Mouse (Mus musculus): Measurements from ENCODE around the gene Gm14295.
"Not testable (repeated sequence)": the region's sequence is repeated elsewhere in the genome, so short reads cannot be mapped to it uniquely, and the experiment has no call there.

The Gm14295 gene

DNA sequence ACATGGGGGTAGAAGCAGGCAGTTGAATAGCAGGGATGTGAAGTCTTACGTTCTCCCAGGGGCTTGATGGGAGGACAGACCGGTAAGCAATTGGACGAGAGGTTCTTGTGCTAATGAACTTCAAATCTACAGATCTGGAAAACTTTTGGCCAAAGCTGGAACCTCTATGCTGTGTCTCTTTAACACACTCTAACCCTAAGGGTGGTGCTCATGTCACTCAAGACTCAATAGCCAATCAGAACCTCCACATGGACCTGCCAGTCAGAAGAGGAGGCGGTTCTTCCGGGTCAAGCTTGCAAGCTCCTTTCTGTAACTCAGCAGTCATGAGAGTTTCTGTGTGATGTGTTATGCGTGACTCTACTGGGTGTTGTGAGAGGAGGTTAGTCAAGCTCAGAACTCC is at the start of gene Gm14295:
Gene Gm14295, plus strand, starts transcription at position 301 of the 400 bp plus-strand sequence.
- in situ Hi-C loops (cut with MboI; ENCODE audit: low pct_unique_long_range_greater_than_20kb in 1 of 2, low sequenced_read_pairs in 2 of 2, unreplicated experiment in 1 of 2) = not testable (repeated sequence)

- in situ Hi-C loops (cut with MboI; ENCODE audit: low pct_unique_long_range_greater_than_20kb in 1 of 2, low sequenced_read_pairs in 2 of 2, unreplicated experiment in 1 of 2) = not testable (repeated sequence)
Measured at GRCm38 (mm10) chr2:176798785-176799184, 373 bp downstream of the Gm14295 start.

DNA sequence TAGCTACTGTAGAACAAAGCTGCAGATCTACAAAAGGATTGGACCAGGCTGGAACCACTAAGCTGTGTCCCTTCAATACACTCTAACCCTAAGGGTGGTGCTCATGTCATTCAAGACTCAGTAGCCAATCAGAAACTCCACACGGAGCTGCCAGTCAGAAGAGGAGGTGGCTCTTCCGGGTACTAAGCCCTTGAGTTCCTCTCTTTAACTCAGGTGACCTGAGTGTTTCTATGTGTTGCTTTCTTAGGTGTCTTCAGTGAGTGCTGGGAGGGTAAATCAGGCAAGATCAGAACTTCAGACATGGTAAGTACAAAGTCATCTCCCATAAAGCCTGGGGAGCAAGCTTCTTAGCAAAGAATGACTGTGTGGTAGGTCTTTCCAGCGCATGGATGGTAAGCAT is 32.4 kb downstream of the Gm14295 start, which contains the start of gene Gm14408:
Gene Gm14408, plus strand, starts transcription at position 301 of the 400 bp plus-strand sequence.
- in situ Hi-C loops (cut with MboI; ENCODE audit: low pct_unique_long_range_greater_than_20kb in 1 of 2, low sequenced_read_pairs in 2 of 2, unreplicated experiment in 1 of 2) = not testable (repeated sequence)
